Mouse (Mus musculus) ES-Bruce4 (cell line): ENCODE data around the gene Calr3. TPM values are rescaled to one million over a fixed set of nuclear protein-coding genes. Genes with fewer than 3 reads are reported as not detected.

ENCODE experiments used
- H3K27ac ChIP-seq: 2 replicates; pipeline ENCODE4 v1.5.1; 2012; ENCODE audit warnings: low read length, inconsistent platforms; ENCODE audit not compliant: insufficient read depth
- H3K27me3 ChIP-seq: 2 replicates; pipeline ENCODE4 v1.6.1; 2012; ENCODE audit warnings: mild to moderate bottlenecking, low read length, inconsistent platforms; ENCODE audit not compliant: control insufficient read depth, poor library complexity, insufficient read depth, severe bottlenecking
- H3K36me3 ChIP-seq: 2 replicates; pipeline ENCODE4 v1.6.1; 2012; ENCODE audit warnings: inconsistent platforms, mild to moderate bottlenecking, low read length, moderate library complexity; ENCODE audit not compliant: control insufficient read depth, poor library complexity, insufficient read depth, severe bottlenecking
- H3K4me1 ChIP-seq: one replicate; pipeline ENCODE4 v1.8.1; 2011; ENCODE audit warnings: low read length; ENCODE audit not compliant: control insufficient read depth, insufficient read depth
- H3K4me3 ChIP-seq: 2 replicates; pipeline ENCODE4 v1.5.1; 2011; ENCODE audit warnings: low read depth, mild to moderate bottlenecking, low read length
- H3K9ac ChIP-seq: 2 replicates; pipeline ENCODE4 v1.6.1; 2012; ENCODE audit warnings: low read depth, mild to moderate bottlenecking, inconsistent platforms; ENCODE audit not compliant: poor library complexity, severe bottlenecking
- H3K9me3 ChIP-seq: replicated peaks from 2 replicates; pipeline ENCODE4 v1.6.1; 2012; ENCODE audit warnings: mild to moderate bottlenecking, low read length, inconsistent platforms; ENCODE audit not compliant: control insufficient read depth, poor library complexity, insufficient read depth, severe bottlenecking
- CTCF ChIP-seq: IDR thresholded peaks from one replicate; pipeline ENCODE4 v1.8.1; 2011; ENCODE audit warnings: low read depth, low read length
- EP300 ChIP-seq: IDR thresholded peaks from 2 replicates; pipeline ENCODE4 v1.6.1; 2011; ENCODE audit warnings: low read depth, low read length; ENCODE audit not compliant: insufficient read depth
- POLR2A ChIP-seq: IDR thresholded peaks from one replicate; pipeline ENCODE4 v1.8.1; 2011; ENCODE audit warnings: low read length; ENCODE audit not compliant: insufficient read depth
- polyA plus RNA-seq: library from polyadenylated mRNA; stranded (reverse); fragments of >200 nt; gene quantifications from 2 replicates; pipeline ENCODE4 v1.2.4, GENCODE M21; 2011; ENCODE audit warnings: low read depth; ENCODE audit not compliant: missing spikeins, insufficient read depth, insufficient read length

Calr3 gene
- polyA plus RNA-seq, 1 experiment = 2.9 TPM

- Histone ChIP-seq H3K27ac (no peak overlapping the region), H3K4me1 (no peaks in the 10 kb centered on the region), H3K9ac (no peak overlapping the region), H3K36me3 (peaks cover 96% of the 10 kb centered on the region), H3K27me3 (no peaks in the 10 kb centered on the region), H3K9me3 (no peaks in the 10 kb centered on the region), H3K4me3 (no peak overlapping the region)
- TF ChIP-seq POLR2A = no peak
- no peak for TF ChIP-seq CTCF
- no peak for TF ChIP-seq EP300
Observed at GRCm38 (mm10) chr8:72464211-72464610, 20.5 kb upstream of the Calr3 start.

- TF ChIP-seq CTCF = no peak
- TF ChIP-seq POLR2A = no peak
- no peak for TF ChIP-seq EP300
- H3K4me3 ChIP-seq = no peak overlapping the region
- H3K27ac ChIP-seq = no peak overlapping the region
- H3K4me1 ChIP-seq = no peaks in the 10 kb centered on the region
- H3K27me3 ChIP-seq = no peaks in the 10 kb centered on the region
- peaks cover 60% of the 10 kb centered on the region for H3K36me3 ChIP-seq
- no peaks in the 10 kb centered on the region for H3K9me3 ChIP-seq
- no peak overlapping the region for H3K9ac ChIP-seq
Observed at GRCm38 (mm10) chr8:72459881-72460533, 16.3 kb upstream of the Calr3 start.

- no peak for TF ChIP-seq EP300
- no peak for TF ChIP-seq POLR2A
- TF ChIP-seq CTCF = no peak
- H3K9me3 ChIP-seq = 0 out of 2 replicates have a peak, but pooled peaks cover 2% of the 10 kb centered on the region
- H3K27me3 ChIP-seq = no peaks in the 10 kb centered on the region
- no peaks in the 10 kb centered on the region for H3K4me1 ChIP-seq
- H3K4me3 ChIP-seq = no peak overlapping the region
- peaks cover 47% of the 10 kb centered on the region for H3K36me3 ChIP-seq
- no peak overlapping the region for H3K9ac ChIP-seq
- no peak overlapping the region for H3K27ac ChIP-seq
Observed at GRCm38 (mm10) chr8:72458457-72458856, 14.8 kb upstream of the Calr3 start.

GRCm38 (mm10) chr8:72457806-72458205 lies 14.1 kb upstream of the Calr3 start:
- Histone ChIP-seq H3K36me3 (peaks cover 41% of the 10 kb centered on the region), H3K9ac (no peak overlapping the region), H3K4me1 (no peaks in the 10 kb centered on the region), H3K27me3 (no peaks in the 10 kb centered on the region), H3K27ac (no peak overlapping the region), H3K4me3 (no peak overlapping the region), H3K9me3 (0 out of 2 replicates have a peak, but pooled peaks cover 2% of the 10 kb centered on the region)
- TF ChIP-seq POLR2A (no peak), CTCF (no peak), EP300 (no peak)

- Histone ChIP-seq H3K27me3 (no peaks in the 10 kb centered on the region), H3K36me3 (peaks cover 20% of the 10 kb centered on the region), H3K9ac (no peak overlapping the region), H3K4me3 (no peak overlapping the region), H3K4me1 (no peaks in the 10 kb centered on the region), H3K27ac (no peak overlapping the region), H3K9me3 (0 out of 2 replicates have a peak, but pooled peaks cover 2% of the 10 kb centered on the region)
- TF ChIP-seq EP300 = no peak
- TF ChIP-seq POLR2A = no peak
- TF ChIP-seq CTCF = no peak
Observed at GRCm38 (mm10) chr8:72455317-72455716, 11.6 kb upstream of the Calr3 start.

GRCm38 (mm10) chr8:72453904-72454303 lies 10.2 kb upstream of the Calr3 start:
- H3K36me3 ChIP-seq = peaks cover 10% of the 10 kb centered on the region

More at GRCm38 (mm10) chr8:72453904-72454303, 10.2 kb upstream of the Calr3 start:
- 0 out of 2 replicates have a peak, but pooled peaks cover 2% of the 10 kb centered on the region for H3K9me3 ChIP-seq
- TF ChIP-seq EP300 (no peak), POLR2A (no peak), CTCF (no peak)
- no peak overlapping the region for H3K9ac ChIP-seq
- no peak overlapping the region for H3K4me3 ChIP-seq
- no peaks in the 10 kb centered on the region for H3K4me1 ChIP-seq
- no peak overlapping the region for H3K27ac ChIP-seq
- H3K27me3 ChIP-seq = no peaks in the 10 kb centered on the region
